Mouse (Mus musculus): ENCODE results near the gene Sapcd1.

GRCm38 (mm10) chr17:35055691-35056495 lies 28.1 kb upstream of the Sapcd1 start:
- TF ChIP-seq CTCF (conservative IDR thresholded peaks at IDR 0.05; ENCODE audit: insufficient read depth, insufficient read length, low read depth, low read length) (no peak), POLR2A (IDR thresholded peaks at IDR 0.05; ENCODE audit: low read depth, low read length) (no peak)

Data from kidney, adult 2 months (tissue).